Mouse (Mus musculus) MEL (cell line): ENCODE results near the gene Gigyf1.

ENCODE experiments used
- CHD2 ChIP-seq: IDR thresholded peaks from 2 replicates; pipeline ENCODE4 v1.6.1; 2011; ENCODE audit warnings: low read length, improper control_type of control experiment
- CTCF ChIP-seq, 3 experiments: IDR thresholded peaks in 2 of 3; conservative IDR thresholded peaks in 1 of 3; 2 replicates each; pipeline ENCODE4 v1.5.1; 2011 to 2012; ENCODE audit warnings: low read length in 3 of 3, low read depth in 2 of 3, mild to moderate bottlenecking in 2 of 3, improper control_type of control experiment in 1 of 3, inconsistent platforms in 1 of 3, mixed read lengths in 1 of 3, moderate library complexity in 1 of 3; ENCODE audit not compliant: control insufficient read depth in 1 of 3, insufficient read depth in 1 of 3, poor library complexity in 1 of 3, severe bottlenecking in 1 of 3
- GABPA ChIP-seq: IDR thresholded peaks from 2 replicates; pipeline ENCODE4 v1.6.1; 2012; ENCODE audit warnings: low read depth, mild to moderate bottlenecking, inconsistent platforms, low read length, improper control_type of control experiment, moderate library complexity
- JUND ChIP-seq: IDR thresholded peaks from 2 replicates; pipeline ENCODE4 v1.6.1; 2011; ENCODE audit warnings: low read depth, mild to moderate bottlenecking, improper control_type of control experiment, low read length
- MAX ChIP-seq: IDR thresholded peaks from 2 replicates; pipeline ENCODE4 v1.6.1; 2011; ENCODE audit warnings: low read length, improper control_type of control experiment
- MEF2A ChIP-seq: IDR thresholded peaks from 2 replicates; pipeline ENCODE4 v1.6.1; 2014; ENCODE audit warnings: low read depth, mild to moderate bottlenecking, inconsistent platforms, low read length, improper control_type of control experiment; ENCODE audit not compliant: poor library complexity, insufficient replicate concordance, severe bottlenecking; ENCODE audit errors: extremely low read depth
- POLR2A ChIP-seq, 2 experiments: IDR thresholded peaks; 2 replicates each; pipeline ENCODE4 v1.6.1; 2011 to 2012; ENCODE audit warnings: low read length in 2 of 2, mild to moderate bottlenecking in 2 of 2, control low read depth in 1 of 2, improper control_type of control experiment in 1 of 2, low read depth in 1 of 2, moderate library complexity in 1 of 2; ENCODE audit not compliant: control insufficient read depth in 1 of 2, insufficient read depth in 1 of 2, poor library complexity in 1 of 2
- POLR2AphosphoS2 ChIP-seq: IDR thresholded peaks from 2 replicates; pipeline ENCODE4 v1.6.1; 2011; ENCODE audit warnings: low read length, improper control_type of control experiment
- POLR2AphosphoS5 ChIP-seq: IDR thresholded peaks from 2 replicates; pipeline ENCODE4 v1.6.1; 2012; ENCODE audit warnings: low read depth, borderline replicate concordance, mild to moderate bottlenecking, inconsistent platforms, low read length, moderate library complexity, mixed read lengths
- TCF12 ChIP-seq: IDR thresholded peaks from 2 replicates; pipeline ENCODE4 v1.6.1; 2014; ENCODE audit warnings: low read depth, mild to moderate bottlenecking, inconsistent platforms, low read length, improper control_type of control experiment, moderate library complexity
- USF1 ChIP-seq: IDR thresholded peaks from 2 replicates; pipeline ENCODE4 v1.6.1; 2014; ENCODE audit warnings: low read depth, mild to moderate bottlenecking, inconsistent platforms, low read length, improper control_type of control experiment, moderate library complexity
- ZC3H11A ChIP-seq: IDR thresholded peaks from 2 replicates; pipeline ENCODE4 v1.6.1; 2012; ENCODE audit warnings: low read depth, mild to moderate bottlenecking, inconsistent platforms, low read length, improper control_type of control experiment
- ZKSCAN1 ChIP-seq: IDR thresholded peaks from 2 replicates; pipeline ENCODE4 v1.6.1; 2012; ENCODE audit warnings: low read depth, mild to moderate bottlenecking, inconsistent platforms, low read length, improper control_type of control experiment, moderate library complexity

GRCm38 (mm10) chr5:137526192-137526936 is 8.0 kb downstream of the Gigyf1 start:
- no peak for TF ChIP-seq POLR2AphosphoS5
- no peak for TF ChIP-seq CTCF (IDR thresholded peaks at IDR 0.05 in 2 of 3, conservative IDR thresholded peaks at IDR 0.05 in 1 of 3; ENCODE audit: control insufficient read depth in 1 of 3, insufficient read depth in 1 of 3, low read depth in 2 of 3, low read length in 3 of 3, poor library complexity in 1 of 3, severe bottlenecking in 1 of 3)
- no peak for TF ChIP-seq MAX
- no peak; a peak in 1 of 4 replicates for TF ChIP-seq POLR2A (IDR thresholded peaks at IDR 0.05; ENCODE audit: control insufficient read depth in 1 of 2, insufficient read depth in 1 of 2, low read depth in 1 of 2, low read length in 2 of 2, poor library complexity in 1 of 2)
- TF ChIP-seq USF1, result no peak
- no peak for TF ChIP-seq GABPA
- TF ChIP-seq CHD2, result no peak
- TF ChIP-seq ZC3H11A, result no peak
- no peak for TF ChIP-seq TCF12
- no peak for TF ChIP-seq ZKSCAN1
- TF ChIP-seq MEF2A, result no peak
- TF ChIP-seq JUND, result no peak
- TF ChIP-seq POLR2AphosphoS2, result no peak
